Mouse (Mus musculus) lung, adult 2 months (tissue): Measurements from ENCODE around the gene Scn1b. TPM values are rescaled to one million over a fixed set of nuclear protein-coding genes. Genes with fewer than 3 reads are reported as not detected.
A peak's percentile ranks its signal among the peaks of the same experiment; 100 is the strongest.

Experiments
- DNase-seq: peaks from one replicate; pipeline ENCODE4 v3.0.0; 2022
- H3K4me1 ChIP-seq: fragments of 200-500 bp; 2 replicates; pipeline ENCODE4 v1.6.1; 2011; ENCODE audit warnings: low read length; ENCODE audit not compliant: control insufficient read depth, insufficient read depth
- H3K4me3 ChIP-seq: fragments of 200-500 bp; replicated peaks from 2 replicates; pipeline ENCODE3; 2011; ENCODE audit warnings: low read depth, mild to moderate bottlenecking, control low read depth, low read length; ENCODE audit errors: extremely low read depth
- CTCF ChIP-seq: fragments of 200-500 bp; IDR thresholded peaks from 2 replicates; pipeline ENCODE4 v1.5.1; 2011; ENCODE audit warnings: mild to moderate bottlenecking, low read length, control low read depth; ENCODE audit not compliant: insufficient read depth
- POLR2A ChIP-seq: fragments of 200-500 bp; IDR thresholded peaks from 2 replicates; pipeline ENCODE4 v1.6.1; 2011; ENCODE audit warnings: low read depth, mild to moderate bottlenecking, control low read depth, low read length, borderline replicate concordance; ENCODE audit errors: extremely low read depth
- WGBS: fragments of 180-500 bp; shearing (Covaris S2); methylation state at CpG from one replicate; pipeline ENCODE4 v1.1.7; 2018; 5-methylcytosine and 5-hydroxymethylcytosine counted together
- polyA plus RNA-seq: library from polyadenylated mRNA; depleted of rRNA; stranded (reverse); fragments of >200 nt; gene quantifications from 2 replicates; pipeline ENCODE4 v1.2.3, GENCODE M21; 2012

The Scn1b gene
- polyA plus RNA-seq, 1 experiment = 43.9 TPM

GRCm38 (mm10) chr7:31109091-31109490 is 17.7 kb downstream of the Scn1b start:
- no peak for TF ChIP-seq CTCF
- TF ChIP-seq POLR2A = no peak
- peak; percentile 48 for DNase-seq
- Histone ChIP-seq H3K4me3 (no peak overlapping the region), H3K4me1 (no peaks in the 10 kb centered on the region)
- WGBS = 33% methylated on average over 7 of the region's 7 CpGs

DNA sequence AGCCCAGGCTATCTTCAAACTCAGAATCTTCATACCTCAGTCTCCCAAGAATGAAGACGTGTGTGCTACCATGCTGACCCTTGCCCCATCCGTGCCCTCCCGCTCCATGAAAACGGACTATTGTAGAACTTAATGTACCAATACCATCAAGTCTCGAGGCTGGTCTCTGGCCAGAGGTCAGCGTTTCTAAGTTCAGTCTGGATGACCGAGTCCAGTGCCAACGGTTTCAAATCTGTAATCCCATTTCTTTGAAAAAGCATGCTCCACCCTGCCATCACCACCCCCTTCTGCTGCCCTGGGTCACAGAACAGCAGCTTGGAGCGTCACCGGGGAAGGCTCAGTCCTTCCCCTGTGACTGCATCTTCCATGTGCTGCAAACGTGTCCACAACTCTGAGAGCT is 19.0 kb downstream of the Scn1b start:
- TF ChIP-seq POLR2A = no peak
- TF ChIP-seq CTCF = no peak
- Histone ChIP-seq H3K4me3 (no peak overlapping the region), H3K4me1 (no peaks in the 10 kb centered on the region)
- 86% methylated on average over 11 of the region's 11 CpGs for WGBS
- no peak for DNase-seq

- Histone ChIP-seq H3K4me1 (no peaks in the 10 kb centered on the region), H3K4me3 (no peak overlapping the region)
- TF ChIP-seq POLR2A (no peak), CTCF (no peak)
- no peak for DNase-seq
- WGBS = 41% methylated on average over 3 of the region's 3 CpGs
Observed at GRCm38 (mm10) chr7:31106166-31106565, 20.6 kb downstream of the Scn1b start.

GRCm38 (mm10) chr7:31105061-31105768 is 21.6 kb downstream of the Scn1b start:
- TF ChIP-seq POLR2A = no peak
- TF ChIP-seq CTCF = peak; percentile 60
- WGBS = 41% methylated on average over 15 of the region's 15 CpGs

DNA sequence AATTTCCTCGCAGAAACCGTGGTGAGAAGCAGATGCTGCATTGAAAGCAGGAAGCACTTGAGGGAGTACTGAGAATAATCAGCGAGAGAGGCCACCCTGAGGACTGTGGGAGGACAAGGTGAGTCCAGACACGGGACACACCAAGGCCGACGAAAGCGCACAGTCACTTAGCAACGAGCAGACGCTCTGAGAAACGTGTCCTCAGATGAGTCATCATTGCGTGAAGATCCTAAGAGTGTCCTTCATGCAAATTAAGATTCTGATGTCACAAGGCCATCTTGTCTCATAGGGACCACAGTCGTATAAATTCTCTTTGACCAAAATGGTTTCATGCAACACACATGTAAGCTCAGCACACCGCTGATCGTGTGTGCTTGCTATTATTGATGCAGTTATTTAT is 26.0 kb downstream of the Scn1b start:
- Histone ChIP-seq H3K4me1 (no peaks in the 10 kb centered on the region), H3K4me3 (no peak overlapping the region)
- no peak for TF ChIP-seq CTCF
- no peak for TF ChIP-seq POLR2A
- no peak for DNase-seq
- 64% methylated on average over 14 of the region's 14 CpGs for WGBS

More at GRCm38 (mm10) chr7:31105061-31105768, 21.6 kb downstream of the Scn1b start:
- Histone ChIP-seq H3K4me1 (no peaks in the 10 kb centered on the region), H3K4me3 (no peak overlapping the region)
- peak; percentile 53 for DNase-seq

DNA sequence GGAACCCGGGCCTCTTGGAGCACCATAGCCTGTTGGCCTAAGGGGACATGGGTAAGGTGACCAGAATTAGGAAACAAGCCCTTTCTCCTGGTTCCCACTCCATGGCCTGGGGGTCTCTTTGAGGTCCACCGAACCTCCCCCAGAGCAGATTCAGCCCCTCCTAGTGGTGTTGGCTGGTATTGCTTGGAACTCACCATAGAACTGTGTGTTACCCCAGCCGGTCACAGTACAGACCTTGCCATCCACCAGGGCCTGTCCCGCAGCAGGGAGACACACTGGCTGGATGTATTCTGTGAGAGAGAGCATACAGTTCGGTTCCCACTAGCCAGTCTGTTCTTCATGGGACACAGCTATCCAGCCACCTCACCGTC is 27.2 kb downstream of the Scn1b start:
- no peaks in the 10 kb centered on the region for H3K4me1 ChIP-seq
- WGBS = 84% methylated on average over 6 of the region's 6 CpGs
- no peak for DNase-seq
- H3K4me3 ChIP-seq = no peak overlapping the region
- TF ChIP-seq CTCF (no peak), POLR2A (no peak)

DNA sequence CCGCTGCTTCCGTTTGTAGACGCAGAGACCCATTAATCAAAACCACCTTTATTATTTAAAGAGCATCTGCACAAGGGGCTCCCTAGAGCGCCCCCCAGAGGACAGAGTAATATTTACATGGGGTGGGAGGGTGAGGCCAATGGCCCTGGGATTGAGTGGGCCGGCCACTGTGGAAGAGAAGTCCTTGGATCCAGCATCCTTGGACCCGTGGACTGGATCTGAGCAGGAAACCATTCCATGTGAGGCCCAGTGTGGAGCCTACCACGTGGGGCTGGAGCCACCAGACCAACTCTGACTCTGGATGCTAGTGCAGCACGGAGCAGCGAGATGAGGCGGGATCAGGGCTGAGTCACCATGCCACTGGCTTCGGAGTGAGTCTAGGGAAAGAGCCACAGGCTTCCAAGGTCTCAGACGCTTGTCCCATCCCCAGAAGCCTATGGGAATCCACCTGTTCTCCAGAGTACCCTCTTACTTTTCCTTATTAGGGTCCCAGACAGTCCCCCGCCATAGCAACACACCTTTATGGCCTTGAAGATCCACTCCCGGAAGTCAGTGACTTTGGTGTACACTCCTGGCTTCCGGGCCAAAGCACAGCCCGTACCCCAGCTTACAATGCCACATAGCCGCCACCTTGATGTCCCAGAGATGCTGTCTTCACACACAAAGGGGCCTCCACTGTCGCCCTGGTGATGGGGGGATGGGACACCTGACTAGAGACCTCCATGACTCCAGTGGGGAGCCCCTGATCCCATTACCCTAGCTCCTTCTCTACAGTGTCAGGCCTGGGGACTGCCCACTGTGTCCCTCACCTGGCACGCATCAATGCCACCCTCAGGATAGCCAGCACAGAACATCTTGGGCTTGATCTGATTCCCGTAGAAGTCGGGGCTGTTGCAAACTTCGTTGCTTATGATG is 27.8 kb downstream of the Scn1b start:
- Histone ChIP-seq H3K4me1 (no peaks in the 10 kb centered on the region), H3K4me3 (no peak overlapping the region)
- TF ChIP-seq CTCF = no peak
- TF ChIP-seq POLR2A = no peak
- no peak for DNase-seq
- 79% methylated on average over 22 of the region's 22 CpGs for WGBS

GRCm38 (mm10) chr7:31097583-31098248 is 29.1 kb downstream of the Scn1b start:
- no peaks in the 10 kb centered on the region for H3K4me1 ChIP-seq
- 41% methylated on average over 20 of the region's 20 CpGs for WGBS
- H3K4me3 ChIP-seq = no peak overlapping the region
- DNase-seq = peak; percentile 85
- peak; percentile 91 for TF ChIP-seq CTCF
- TF ChIP-seq POLR2A = peak; percentile 3; the same call in 1 of the 2 replicates

DNA sequence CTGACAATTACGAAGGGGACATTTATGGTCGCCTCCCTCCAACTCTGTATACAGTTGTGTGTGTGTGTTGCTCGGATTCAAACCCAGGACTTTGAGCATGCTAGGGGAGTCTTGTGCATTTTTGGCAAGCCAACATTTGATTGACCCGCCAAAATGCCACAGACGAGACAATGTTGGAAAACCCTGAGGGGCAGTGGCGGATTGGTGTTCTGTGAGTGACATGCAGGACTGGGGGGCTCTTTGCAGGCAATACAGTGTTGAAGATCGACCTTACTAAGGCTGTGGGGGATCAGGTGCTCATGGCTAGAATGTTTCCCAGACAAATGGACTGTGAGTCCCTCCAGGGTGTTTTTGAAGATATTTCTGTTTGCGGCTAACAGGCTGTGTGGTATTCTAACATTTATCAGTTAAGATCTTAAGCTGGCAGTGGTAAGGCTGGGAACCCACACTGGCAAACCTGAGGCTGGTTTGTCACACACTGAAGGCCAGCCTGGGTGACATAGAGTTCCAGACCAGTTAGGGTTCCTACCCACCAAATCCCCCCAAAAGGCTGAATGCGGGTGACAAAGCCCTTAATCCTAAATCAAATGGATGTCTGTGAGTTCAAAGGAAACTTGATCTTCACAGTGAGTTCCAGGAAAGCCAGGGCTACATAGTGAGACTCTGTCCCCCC is 29.8 kb downstream of the Scn1b start:
- H3K4me1 ChIP-seq = no peaks in the 10 kb centered on the region
- no peak for DNase-seq
- WGBS = 77% methylated on average over 9 of the region's 9 CpGs
- no peak overlapping the region for H3K4me3 ChIP-seq
- TF ChIP-seq CTCF (no peak), POLR2A (no peak)
